20 mouse cellular contexts compared by ENCODE assay signal in the genomic region with DNA sequence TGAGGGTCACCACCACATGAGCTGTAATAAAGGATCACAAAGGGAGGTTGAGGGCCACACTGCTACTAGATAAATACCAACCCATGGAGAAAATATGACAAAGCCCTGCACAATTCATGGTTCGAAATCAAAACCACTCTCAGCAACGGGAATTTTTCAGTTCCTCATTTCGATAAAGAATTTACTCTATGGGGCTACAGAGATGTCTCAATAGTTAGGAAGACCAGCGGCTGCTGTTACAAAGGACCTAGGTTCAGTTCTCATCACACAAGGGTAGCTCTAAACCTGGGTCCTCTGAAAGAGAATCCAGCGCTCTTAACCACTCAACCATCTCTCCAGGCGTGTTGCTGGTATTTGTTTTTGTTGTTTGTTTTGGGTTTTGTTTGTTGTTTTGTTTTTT. TPM values are rescaled to one million over a fixed set of nuclear protein-coding genes. Genes with fewer than 3 reads are reported as not detected.
"Had no signal": no experiment of that assay in that cellular context is flagged by ENCODE, and none has a peak within 500 bp of the region (broad histone marks: within the 10 kb centered on the region; RNA-seq: fewer than 3 reads in every experiment).

No protein-coding gene starts in this region.

- ATAC-seq: liver, postnatal 0 days; lung, postnatal 0 days; midbrain, embryonic 13.5 days; midbrain, embryonic 15.5 days had no signal

- H3K27ac ChIP-seq: liver, embryonic 15.5 days; lung, embryonic 15.5 days; midbrain, embryonic 13.5 days; midbrain, embryonic 15.5 days; neural tube, embryonic 13.5 days; neural tube, embryonic 15.5 days had no signal

- H3K27me3 ChIP-seq: liver, embryonic 15.5 days; lung, embryonic 15.5 days; midbrain, embryonic 13.5 days; midbrain, embryonic 15.5 days; neural tube, embryonic 13.5 days; neural tube, embryonic 15.5 days had no signal

- DNase-seq: liver, postnatal 0 days; lung, adult 2 months; lung, postnatal 14 days; lung, postnatal 4 days; retina, postnatal 1 day; right cerebral cortex, adult 18-20 months; right cerebral cortex, postnatal 25 days; right cerebral cortex, postnatal 4 days; spleen, adult 18-20 months; thymus, adult 18-20 months had no signal

- H3K9ac ChIP-seq: liver, embryonic 15.5 days; liver, postnatal 0 days; lung, embryonic 15.5 days; midbrain, embryonic 13.5 days; midbrain, embryonic 15.5 days; neural tube, embryonic 13.5 days; neural tube, embryonic 15.5 days had no signal

- H3K4me3 ChIP-seq: liver, embryonic 15.5 days; lung, embryonic 15.5 days; megakaryocyte, embryonic 14.5 days; midbrain, embryonic 13.5 days; midbrain, embryonic 15.5 days; myocyte; neural tube, embryonic 13.5 days; neural tube, embryonic 15.5 days had no signal

- H3K4me1 ChIP-seq: liver, embryonic 15.5 days; lung, embryonic 15.5 days; midbrain, embryonic 13.5 days; midbrain, embryonic 15.5 days; neural tube, embryonic 13.5 days; neural tube, embryonic 15.5 days had no signal

- H3K9me3 ChIP-seq: liver, embryonic 15.5 days; lung, embryonic 15.5 days; megakaryocyte, embryonic 14.5 days; midbrain, embryonic 13.5 days; midbrain, embryonic 15.5 days; neural tube, embryonic 13.5 days; neural tube, embryonic 15.5 days had no signal

- H3K36me3 ChIP-seq: liver, embryonic 15.5 days; lung, embryonic 15.5 days; midbrain, embryonic 13.5 days; midbrain, embryonic 15.5 days; neural tube, embryonic 13.5 days; neural tube, embryonic 15.5 days had no signal

- H3K4me2 ChIP-seq: liver, embryonic 15.5 days; lung, embryonic 15.5 days; midbrain, embryonic 11.5 days; midbrain, embryonic 13.5 days; midbrain, embryonic 15.5 days; neural tube, embryonic 13.5 days; neural tube, embryonic 15.5 days had no signal

RNA-seq across cellular contexts. Expression of gene Ovol1, which starts 31.4 kb away (rescaled TPM):
- polyA plus RNA-seq: liver, embryonic 15.5 days; midbrain, embryonic 13.5 days; myocyte; neural tube, embryonic 13.5 days had no signal
